Mouse (Mus musculus) kidney, embryonic 16.5 days (tissue): ENCODE data around the gene Olfr65. TPM values are rescaled to one million over a fixed set of nuclear protein-coding genes. Genes with fewer than 3 reads are reported as not detected.

Experiments
- ATAC-seq: fragments of 200-750 bp; cut with Nextera tagmentation; 2 replicates; pipeline ENCODE4 v1.8.0; 2017; ENCODE audit warnings: moderate TSS enrichment; ENCODE audit not compliant: low FRiP score, low TSS enrichment
- H3K27ac ChIP-seq: fragments of 300-500 bp; sonication (generic); 2 replicates; pipeline ENCODE4 v1.5.1; 2014; ENCODE audit warnings: low read length
- H3K27me3 ChIP-seq: fragments of 300-500 bp; sonication (generic); 2 replicates; pipeline ENCODE4 v1.6.1; 2014; ENCODE audit warnings: low read length, control low read depth, mixed read lengths; ENCODE audit not compliant: insufficient read depth
- H3K36me3 ChIP-seq: fragments of 300-500 bp; sonication (generic); 2 replicates; pipeline ENCODE4 v1.6.1; 2014; ENCODE audit warnings: low read length, control low read depth, mixed read lengths; ENCODE audit not compliant: insufficient read depth
- H3K4me1 ChIP-seq: fragments of 300-500 bp; sonication (generic); 2 replicates; pipeline ENCODE4 v1.6.1; 2014; ENCODE audit warnings: low read length, control low read depth, mixed read lengths; ENCODE audit not compliant: insufficient read depth
- H3K4me2 ChIP-seq: fragments of 300-500 bp; sonication (generic); replicated peaks from 2 replicates; pipeline ENCODE4 v1.6.1; 2014; ENCODE audit warnings: low read depth, low read length
- H3K4me3 ChIP-seq: fragments of 300-500 bp; sonication (generic); 2 replicates; pipeline ENCODE4 v1.5.1; 2014; ENCODE audit warnings: mild to moderate bottlenecking, low read length
- H3K9ac ChIP-seq: fragments of 300-500 bp; sonication (generic); replicated peaks from 2 replicates; pipeline ENCODE4 v1.6.1; 2014; ENCODE audit warnings: low read length
- H3K9me3 ChIP-seq: fragments of 300-500 bp; sonication (generic); 2 replicates; pipeline ENCODE4 v1.6.1; 2016; ENCODE audit warnings: low read length, control low read depth
- WGBS: fragments of 180-500 bp; shearing (Covaris S2); extraction: QIAGEN DNeasy Blood & Tissue Kit; methylation state at CpG from one replicate; pipeline ENCODE4 v1.1.7; 2014; 5-methylcytosine and 5-hydroxymethylcytosine counted together
- polyA plus RNA-seq: library from polyadenylated mRNA; unstranded; fragments of >200 nt; fragmentation: Nextera tagmentation; extraction: Ambion mirVana; gene quantifications from 2 replicates; pipeline ENCODE4 v1.2.1, GENCODE M21; 2015

Gene Olfr65
- polyA plus RNA-seq, result not detected in 2 replicates

- Histone ChIP-seq H3K4me3 (no peak within 1 kb of the TSS), H3K27ac (no peak within 1 kb of the TSS), H3K4me1 (no peaks in the 10 kb centered on the region), H3K4me2 (no peak within 1 kb of the TSS), H3K27me3 (no peaks in the 10 kb centered on the region), H3K9me3 (no peaks in the 10 kb centered on the region), H3K36me3 (no peaks in the 10 kb centered on the region), H3K9ac (no peak within 1 kb of the TSS)
- 67% methylated on average over 2 of the region's 2 CpGs for WGBS
- no peak for ATAC-seq
Observed at GRCm38 (mm10) chr7:103903187-103903586, at the start of gene Olfr65. Gene Olfr65 (plus strand): TSS chr7:103903487.

DNA sequence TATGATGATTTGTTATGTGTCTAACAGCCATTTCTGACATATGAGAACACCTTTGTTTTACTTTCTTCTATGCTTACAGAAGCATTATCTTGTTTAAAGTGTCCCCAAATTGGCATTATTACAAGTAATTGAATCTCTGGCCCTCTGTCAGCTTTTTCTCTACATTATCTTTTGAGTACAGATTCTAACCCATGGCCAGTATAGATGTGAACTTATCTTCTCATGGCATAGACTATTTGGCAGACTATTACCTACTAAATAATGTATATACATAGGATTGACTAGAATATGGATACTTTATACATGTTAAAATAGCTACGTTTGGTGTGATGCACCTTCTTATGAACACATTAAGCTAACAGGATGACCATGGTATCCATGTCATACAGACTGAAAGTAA, 48.6 kb upstream of the Olfr65 start:
- no peaks in the 10 kb centered on the region for H3K27me3 ChIP-seq
- H3K9ac ChIP-seq, result no peak overlapping the region
- H3K27ac ChIP-seq, result no peak overlapping the region
- no peaks in the 10 kb centered on the region for H3K4me1 ChIP-seq
- ATAC-seq, result no peak
- H3K9me3 ChIP-seq, result no peaks in the 10 kb centered on the region
- H3K36me3 ChIP-seq, result no peaks in the 10 kb centered on the region
- H3K4me2 ChIP-seq, result no peak overlapping the region
- 66% methylated on average over 1 of the region's 1 CpGs for WGBS
- H3K4me3 ChIP-seq, result no peak overlapping the region

DNA sequence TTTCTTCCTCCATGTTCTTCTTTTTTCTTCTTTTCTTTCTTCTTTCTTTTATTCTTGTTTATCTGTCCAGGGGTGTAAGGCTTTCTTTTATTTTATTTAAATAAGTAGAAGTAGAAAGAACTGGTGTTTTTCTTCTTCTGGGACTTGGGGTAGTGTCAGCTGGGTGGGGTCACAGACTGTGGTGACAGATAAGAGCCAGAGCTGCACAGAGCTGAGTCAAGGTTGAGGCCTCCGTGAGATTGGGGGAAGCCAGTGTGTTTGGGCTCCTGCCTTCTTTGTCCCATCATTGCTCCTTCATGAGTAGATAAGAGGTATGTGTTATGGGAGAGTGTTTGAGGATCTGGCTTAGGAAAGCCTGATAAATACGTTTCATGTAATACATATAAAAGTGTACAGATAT, 44.2 kb upstream of the Olfr65 start:
- 80% methylated on average over 2 of the region's 2 CpGs for WGBS
- no peak for ATAC-seq

GRCm38 (mm10) chr7:103860855-103861254, 42.4 kb upstream of the Olfr65 start:
- Histone ChIP-seq H3K9me3 (no peaks in the 10 kb centered on the region), H3K4me2 (no peak overlapping the region), H3K9ac (no peak overlapping the region), H3K27ac (no peak overlapping the region), H3K4me3 (no peak overlapping the region), H3K4me1 (no peaks in the 10 kb centered on the region), H3K36me3 (no peaks in the 10 kb centered on the region), H3K27me3 (no peaks in the 10 kb centered on the region)
- 57% methylated on average over 1 of the region's 1 CpGs for WGBS
- ATAC-seq, result peak; percentile 67

More for the DNA sequence above, 44.2 kb upstream of the Olfr65 start:
- no peak overlapping the region for H3K27ac ChIP-seq
- no peaks in the 10 kb centered on the region for H3K9me3 ChIP-seq
- no peak overlapping the region for H3K4me2 ChIP-seq
- no peak overlapping the region for H3K9ac ChIP-seq
- H3K27me3 ChIP-seq, result no peaks in the 10 kb centered on the region
- H3K4me1 ChIP-seq, result no peaks in the 10 kb centered on the region
- H3K4me3 ChIP-seq, result no peak overlapping the region
- no peaks in the 10 kb centered on the region for H3K36me3 ChIP-seq

DNA sequence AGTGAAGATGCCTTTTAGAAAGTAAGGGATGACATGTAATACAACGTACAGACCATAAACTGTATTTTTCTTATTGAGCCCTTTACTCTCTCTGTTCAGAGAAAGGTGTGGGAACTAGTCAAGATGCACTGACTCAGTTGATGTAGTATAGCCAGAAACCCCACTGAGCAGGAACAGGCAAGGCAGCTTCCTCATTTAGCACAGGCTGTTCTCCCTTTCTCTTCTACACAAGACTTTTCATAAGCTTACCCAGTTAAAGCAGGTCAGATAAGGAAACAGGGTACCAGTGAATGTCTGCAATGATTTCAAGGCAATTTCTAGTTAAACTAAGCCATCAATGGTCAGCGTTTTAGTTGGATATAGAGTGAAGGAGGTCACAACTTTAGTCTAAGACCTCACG, 41.8 kb upstream of the Olfr65 start:
- no peaks in the 10 kb centered on the region for H3K4me1 ChIP-seq
- no peak for ATAC-seq
- H3K36me3 ChIP-seq, result no peaks in the 10 kb centered on the region
- H3K9me3 ChIP-seq, result no peaks in the 10 kb centered on the region
- no peak overlapping the region for H3K4me2 ChIP-seq
- no peaks in the 10 kb centered on the region for H3K27me3 ChIP-seq
- H3K4me3 ChIP-seq, result no peak overlapping the region
- H3K9ac ChIP-seq, result no peak overlapping the region
- H3K27ac ChIP-seq, result no peak overlapping the region
- WGBS, result 83% methylated on average over 3 of the region's 3 CpGs

- H3K4me1 ChIP-seq, result no peaks in the 10 kb centered on the region
- H3K27ac ChIP-seq, result no peak overlapping the region
- H3K9me3 ChIP-seq, result no peaks in the 10 kb centered on the region
- H3K36me3 ChIP-seq, result no peaks in the 10 kb centered on the region
- H3K4me2 ChIP-seq, result no peak overlapping the region
- H3K4me3 ChIP-seq, result no peak overlapping the region
- no peaks in the 10 kb centered on the region for H3K27me3 ChIP-seq
- H3K9ac ChIP-seq, result no peak overlapping the region
- ATAC-seq, result peak; percentile 54; the same call in 1 of the 2 replicates
Observed at GRCm38 (mm10) chr7:103865716-103866115, 37.6 kb upstream of the Olfr65 start.

DNA sequence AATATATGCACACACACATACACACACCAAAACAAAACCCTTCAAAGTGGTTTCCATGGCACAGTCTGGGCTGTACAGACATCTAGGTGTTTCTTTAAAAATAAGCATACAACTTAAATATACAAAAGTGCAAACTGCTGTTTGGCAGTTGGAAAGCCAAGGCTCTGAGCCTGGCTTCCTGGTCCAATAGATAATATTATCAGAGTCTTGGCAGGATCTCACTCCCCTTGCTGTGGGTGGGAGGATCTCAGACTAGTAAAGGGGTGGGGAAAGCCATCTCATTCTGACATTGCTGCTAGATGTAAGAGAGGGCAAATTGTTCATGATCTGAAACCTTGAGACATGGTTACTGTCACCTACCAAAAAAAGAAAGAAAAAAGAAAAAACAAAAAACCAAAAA, 32.6 kb upstream of the Olfr65 start:
- H3K4me3 ChIP-seq, result no peak overlapping the region
- H3K27me3 ChIP-seq, result no peaks in the 10 kb centered on the region
- H3K9me3 ChIP-seq, result no peaks in the 10 kb centered on the region
- H3K9ac ChIP-seq, result no peak overlapping the region
- H3K36me3 ChIP-seq, result no peaks in the 10 kb centered on the region
- H3K4me1 ChIP-seq, result no peaks in the 10 kb centered on the region
- H3K4me2 ChIP-seq, result no peak overlapping the region
- no peak for ATAC-seq
- no peak overlapping the region for H3K27ac ChIP-seq

DNA sequence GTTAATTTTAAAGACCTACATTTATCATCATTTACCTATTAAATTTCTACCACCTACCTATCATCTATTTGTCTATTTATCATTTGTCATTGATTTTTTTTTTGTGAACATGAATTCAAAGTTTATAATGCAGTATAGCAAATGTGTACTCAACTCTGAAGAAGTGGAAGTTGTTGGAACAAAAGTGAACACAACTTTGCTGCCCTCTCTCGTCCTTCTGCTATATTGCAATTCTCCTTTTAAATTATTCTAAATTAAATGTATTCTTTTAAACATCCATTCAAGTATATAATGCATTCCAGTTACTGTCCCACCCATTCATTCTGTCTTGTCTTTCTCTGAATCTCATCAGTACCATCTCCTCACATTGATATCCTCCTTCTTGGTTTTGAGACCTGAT, 30.2 kb upstream of the Olfr65 start:
- ATAC-seq, result no peak
- no peak overlapping the region for H3K27ac ChIP-seq
- no peaks in the 10 kb centered on the region for H3K9me3 ChIP-seq
- H3K36me3 ChIP-seq, result no peaks in the 10 kb centered on the region
- 6% methylated on average over 1 of the region's 1 CpGs for WGBS
- no peak overlapping the region for H3K9ac ChIP-seq
- H3K27me3 ChIP-seq, result no peaks in the 10 kb centered on the region
- H3K4me1 ChIP-seq, result no peaks in the 10 kb centered on the region
- H3K4me3 ChIP-seq, result no peak overlapping the region
- no peak overlapping the region for H3K4me2 ChIP-seq

GRCm38 (mm10) chr7:103874451-103874850, 28.8 kb upstream of the Olfr65 start:
- H3K27me3 ChIP-seq, result no peaks in the 10 kb centered on the region
- H3K4me2 ChIP-seq, result no peak overlapping the region
- no peak for ATAC-seq
- no peak overlapping the region for H3K9ac ChIP-seq
- H3K27ac ChIP-seq, result no peak overlapping the region
- H3K4me3 ChIP-seq, result no peak overlapping the region
- no peaks in the 10 kb centered on the region for H3K9me3 ChIP-seq
- no peaks in the 10 kb centered on the region for H3K36me3 ChIP-seq
- 53% methylated on average over 5 of the region's 5 CpGs for WGBS
- H3K4me1 ChIP-seq, result no peaks in the 10 kb centered on the region

- H3K9ac ChIP-seq, result no peak overlapping the region
- no peaks in the 10 kb centered on the region for H3K36me3 ChIP-seq
- WGBS, result 89% methylated on average over 2 of the region's 2 CpGs
- H3K27me3 ChIP-seq, result no peaks in the 10 kb centered on the region
- no peaks in the 10 kb centered on the region for H3K4me1 ChIP-seq
- H3K4me3 ChIP-seq, result no peak overlapping the region
- no peak overlapping the region for H3K4me2 ChIP-seq
- ATAC-seq, result no peak
- H3K9me3 ChIP-seq, result no peaks in the 10 kb centered on the region
- H3K27ac ChIP-seq, result no peak overlapping the region
Observed at GRCm38 (mm10) chr7:103877093-103877492, 26.2 kb upstream of the Olfr65 start.

DNA sequence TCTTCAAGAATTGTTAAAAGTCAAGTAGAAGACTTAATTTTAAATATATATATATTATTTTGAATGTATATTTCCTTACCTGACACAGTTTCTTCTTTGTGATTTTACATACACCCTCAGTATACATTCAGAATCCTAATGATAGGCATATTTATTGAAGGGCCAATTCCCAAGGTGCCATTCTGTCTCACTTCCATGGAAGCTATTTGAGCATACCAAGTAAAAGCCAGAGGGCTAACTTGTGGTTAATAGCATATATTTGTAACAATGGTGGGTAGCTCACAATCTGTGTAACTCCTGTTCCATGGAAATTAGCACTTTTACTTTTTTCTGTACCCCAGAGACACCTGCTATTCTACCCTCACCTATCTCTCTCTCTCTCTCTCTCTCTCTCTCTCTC, 17.1 kb upstream of the Olfr65 start, which contains the start of gene Olfr66:
TSS of gene Olfr66 (minus strand) at position 101 of the 400 bp plus-strand sequence.
- no peak for ATAC-seq
- no peak within 1 kb of the TSS for H3K4me2 ChIP-seq
- H3K4me3 ChIP-seq, result no peak within 1 kb of the TSS
- H3K36me3 ChIP-seq, result no peaks in the 10 kb centered on the region
- no peaks in the 10 kb centered on the region for H3K4me1 ChIP-seq
- no peaks in the 10 kb centered on the region for H3K27me3 ChIP-seq
- H3K9me3 ChIP-seq, result no peaks in the 10 kb centered on the region
- H3K9ac ChIP-seq, result no peak within 1 kb of the TSS
- no peak within 1 kb of the TSS for H3K27ac ChIP-seq
